9 mouse cellular contexts compared by ENCODE assay signal in the genomic region with DNA sequence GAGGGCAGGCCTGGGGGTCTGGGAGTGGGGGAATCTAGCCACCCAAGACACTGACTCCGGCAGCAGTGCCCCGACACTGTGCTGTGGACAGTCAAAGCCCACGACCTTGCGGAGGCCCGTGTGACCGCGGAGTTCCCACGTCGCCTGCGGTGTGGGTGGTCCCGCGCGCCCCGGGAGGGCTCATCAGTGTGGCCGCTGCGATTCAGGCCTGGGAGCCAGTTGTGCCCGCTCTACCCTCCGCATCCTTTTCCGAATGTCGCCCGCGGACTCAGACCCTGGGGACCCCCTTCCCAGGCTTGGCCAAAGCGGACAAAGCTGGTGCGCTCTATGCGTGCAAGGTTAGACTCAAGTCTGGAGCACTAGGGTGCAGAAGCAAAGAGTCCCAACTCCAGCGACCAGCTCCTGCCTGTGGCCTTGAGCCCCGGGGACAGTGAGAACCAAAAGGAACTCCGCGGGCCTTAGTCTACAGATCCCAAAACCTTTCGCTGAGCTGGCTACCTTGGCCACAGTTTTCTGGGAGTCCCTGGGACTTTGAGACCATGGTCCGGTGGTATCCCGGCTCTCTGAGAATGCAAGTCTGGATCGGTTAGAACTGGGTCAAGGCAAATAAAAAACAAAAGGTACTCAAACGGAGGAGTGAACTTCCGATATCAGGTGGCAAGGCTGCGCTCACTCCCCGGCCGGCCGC.
DNase-seq lines count a peak whose midpoint lies in the region; ATAC-seq lines count a peak whose summit lies in the region.
"Had no signal": no experiment of that assay in that cellular context is flagged by ENCODE, and none has a peak within 500 bp of the region (broad histone marks: within the 10 kb centered on the region; RNA-seq: fewer than 3 reads in every experiment).

No protein-coding gene starts in this region.

- ATAC-seq in embryonic facial prominence, embryonic 11.5 days (replicated peaks; ENCODE audit: insufficient number of reproducible peaks, low FRiP score, low TSS enrichment, low read depth) = no peak
- no peak for ATAC-seq in intestine, embryonic 16.5 days
- peak; percentile 43; the same call in 1 of the 2 replicates for ATAC-seq in neural tube, embryonic 11.5 days (ENCODE audit: insufficient read depth, low FRiP score, low TSS enrichment)

- intact Hi-C loops in heart, postnatal 14 days (cut with DNase I) = no loop called here

- peaks cover 26% of the 10 kb centered on the region for H3K4me1 ChIP-seq in heart, embryonic 10.5 days
- peaks cover 10% of the 10 kb centered on the region for H3K4me1 ChIP-seq in embryonic facial prominence, embryonic 11.5 days (ENCODE audit: control insufficient read depth, insufficient read depth, low read length)
- peaks cover 10% of the 10 kb centered on the region for H3K4me1 ChIP-seq in intestine, embryonic 16.5 days (ENCODE audit: control insufficient read depth, insufficient read depth, low read length)
- peaks cover 21% of the 10 kb centered on the region for H3K4me1 ChIP-seq in neural tube, embryonic 11.5 days (ENCODE audit: control insufficient read depth, insufficient read depth, low read length)

- H3K9ac ChIP-seq in embryonic facial prominence, embryonic 11.5 days (replicated peaks; ENCODE audit: low read length) = peak overlapping the region; percentile 44
- no peak overlapping the region for H3K9ac ChIP-seq in intestine, embryonic 16.5 days (ENCODE audit: low read depth, low read length)
- peak overlapping the region; percentile 63 for H3K9ac ChIP-seq in neural tube, embryonic 11.5 days (ENCODE audit: low read length)

- no peak for DNase-seq in heart, embryonic 10.5 days (ENCODE audit: low spot score)
- no peak for DNase-seq in heart, adult 9 months (ENCODE audit: low spot score in 2 of 2)
- DNase-seq in embryonic facial prominence, embryonic 11.5 days (ENCODE audit: low spot score) = peak; percentile 40
- DNase-seq in neural tube, embryonic 11.5 days (ENCODE audit: low spot score) = peak; percentile 65
- DNase-seq in cerebellum, postnatal 25 days = no peak
- no peak for DNase-seq in heart, postnatal 14 days
- DNase-seq in heart, adult 18-20 months = no peak
- DNase-seq: lung, adult 2 months had no signal

- no peak overlapping the region for H3K27ac ChIP-seq in heart, embryonic 10.5 days
- peak overlapping the region; percentile 56 for H3K27ac ChIP-seq in embryonic facial prominence, embryonic 11.5 days (replicated peaks; ENCODE audit: low read depth, low read length)
- H3K27ac ChIP-seq in intestine, embryonic 16.5 days (ENCODE audit: low read length) = no peak overlapping the region
- H3K27ac ChIP-seq in neural tube, embryonic 11.5 days (ENCODE audit: low read depth, low read length) = peak overlapping the region; percentile 78

- H3K9me3 ChIP-seq in heart, embryonic 10.5 days = no peaks in the 10 kb centered on the region
- no peaks in the 10 kb centered on the region for H3K9me3 ChIP-seq in embryonic facial prominence, embryonic 11.5 days (replicated peaks; ENCODE audit: control insufficient read depth, low read length)
- H3K9me3 ChIP-seq in intestine, embryonic 16.5 days (ENCODE audit: control insufficient read depth, low read length) = no peaks in the 10 kb centered on the region
- no peaks in the 10 kb centered on the region for H3K9me3 ChIP-seq in neural tube, embryonic 11.5 days (ENCODE audit: control insufficient read depth, low read length)

- peaks cover 96% of the 10 kb centered on the region for H3K27me3 ChIP-seq in heart, embryonic 10.5 days (ENCODE audit: insufficient read depth, poor library complexity, severe bottlenecking)
- peaks cover 38% of the 10 kb centered on the region for H3K27me3 ChIP-seq in embryonic facial prominence, embryonic 11.5 days (ENCODE audit: control insufficient read depth, insufficient read depth, low read length)
- peaks cover 43% of the 10 kb centered on the region for H3K27me3 ChIP-seq in intestine, embryonic 16.5 days (replicated peaks; ENCODE audit: control insufficient read depth, insufficient read depth, low read length)
- H3K27me3 ChIP-seq in neural tube, embryonic 11.5 days (ENCODE audit: control insufficient read depth, insufficient read depth, low read length) = peaks cover 25% of the 10 kb centered on the region

- WGBS in heart, embryonic 10.5 days = under 1% methylated on average over 39 of the region's 39 CpGs
- WGBS in embryonic facial prominence, embryonic 11.5 days = 2% methylated on average over 36 of the region's 39 CpGs
- WGBS in intestine, embryonic 16.5 days = 16% methylated on average over 39 of the region's 39 CpGs
- under 1% methylated on average over 39 of the region's 39 CpGs for WGBS in neural tube, embryonic 11.5 days

- H3K4me2 ChIP-seq in embryonic facial prominence, embryonic 11.5 days (ENCODE audit: low read depth, low read length) = peak overlapping the region; percentile 58
- peak overlapping the region; percentile 32 for H3K4me2 ChIP-seq in intestine, embryonic 16.5 days (ENCODE audit: low read depth, low read length)
- H3K4me2 ChIP-seq in neural tube, embryonic 11.5 days (ENCODE audit: low read depth) = peak overlapping the region; percentile 60

- H3K4me3 ChIP-seq in heart, embryonic 10.5 days = peak overlapping the region; percentile 50
- H3K4me3 ChIP-seq in embryonic facial prominence, embryonic 11.5 days (ENCODE audit: low read depth, low read length) = peak overlapping the region; percentile 30
- H3K4me3 ChIP-seq in intestine, embryonic 16.5 days (ENCODE audit: low read length) = peak overlapping the region; percentile 16
- H3K4me3 ChIP-seq in neural tube, embryonic 11.5 days (ENCODE audit: low read depth, low read length) = peak overlapping the region; percentile 38

- no peaks in the 10 kb centered on the region for H3K36me3 ChIP-seq in heart, embryonic 10.5 days
- H3K36me3 ChIP-seq in embryonic facial prominence, embryonic 11.5 days (replicated peaks; ENCODE audit: control insufficient read depth, insufficient read depth, low read depth, low read length) = no peaks in the 10 kb centered on the region
- no peaks in the 10 kb centered on the region for H3K36me3 ChIP-seq in intestine, embryonic 16.5 days (ENCODE audit: control insufficient read depth, insufficient read depth, low read length)
- H3K36me3 ChIP-seq in neural tube, embryonic 11.5 days (ENCODE audit: control insufficient read depth, insufficient read depth, low read length) = no peaks in the 10 kb centered on the region

Comparison
In these comparisons a context has a peak if more than half of its experiments do, and no peak if none do; other contexts are left out.
1. DNase-seq: peak in embryonic facial prominence, embryonic 11.5 days (single experiment) and neural tube, embryonic 11.5 days (single experiment); none in heart, embryonic 10.5 days (single experiment), heart, adult 9 months (0 of 2), cerebellum, postnatal 25 days (0 of 2), heart, postnatal 14 days (0 of 2) and heart, adult 18-20 months (0 of 2).
2. H3K27ac ChIP-seq: peak in embryonic facial prominence, embryonic 11.5 days (single experiment) and neural tube, embryonic 11.5 days (single experiment); none in heart, embryonic 10.5 days (single experiment) and intestine, embryonic 16.5 days (single experiment).
3. Peak in every context shown above with its lines, with median percentiles within 50 percentile points of each other: H3K4me3 ChIP-seq and H3K4me2 ChIP-seq.